Mouse (Mus musculus) heart, adult 2 months (tissue): ENCODE results near the gene Qprt.

Experiments
- CTCF ChIP-seq: fragments of 200-600 bp; IDR thresholded peaks from 2 replicates; pipeline ENCODE4 v1.8.1; 2022; ENCODE audit warnings: antibody characterized with exemption, mild to moderate bottlenecking, moderate library complexity
- EP300 ChIP-seq: fragments of 200-500 bp; IDR thresholded peaks from 2 replicates; pipeline ENCODE4 v1.6.1; 2011; ENCODE audit warnings: low read depth, low read length, control low read depth; ENCODE audit not compliant: insufficient read depth
- POLR2A ChIP-seq: fragments of 200-500 bp; IDR thresholded peaks from 2 replicates; pipeline ENCODE4 v1.6.1; 2011; ENCODE audit warnings: mild to moderate bottlenecking, low read depth, low read length, control low read depth; ENCODE audit not compliant: insufficient read depth

DNA sequence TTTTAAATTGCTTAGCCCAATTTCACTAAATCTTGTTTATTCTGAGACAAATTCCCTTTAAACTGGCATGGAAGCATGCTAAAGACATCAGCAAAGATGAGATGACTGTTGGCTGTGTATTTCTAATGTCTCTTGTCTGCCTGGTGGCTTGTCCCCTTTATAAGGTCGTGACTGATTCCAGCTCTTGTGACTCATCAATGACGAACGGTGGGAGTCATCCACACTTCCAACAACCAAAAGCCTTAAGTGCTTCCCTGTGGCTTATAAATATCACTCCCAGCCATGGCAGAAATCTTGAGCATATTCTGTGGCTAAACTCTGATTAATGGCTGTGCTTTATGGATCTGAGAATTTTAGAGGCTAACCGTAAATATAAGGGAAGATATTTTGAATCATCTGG is 55.7 kb downstream of the Qprt start:
- TF ChIP-seq POLR2A (no peak), EP300 (no peak), CTCF (no peak)
